Mouse (Mus musculus) kidney, adult 9 months (tissue): ENCODE measurements around the gene Zcchc13.
A peak's percentile ranks its signal among the peaks of the same experiment; 100 is the strongest.
"Not testable (repeated sequence)": the region's sequence is repeated elsewhere in the genome, so short reads cannot be mapped to it uniquely, and the experiment has no call there.

Source experiments
- DNase-seq: peaks from one replicate; pipeline ENCODE4 v3.0.0; 2022

Zcchc13 gene

DNA sequence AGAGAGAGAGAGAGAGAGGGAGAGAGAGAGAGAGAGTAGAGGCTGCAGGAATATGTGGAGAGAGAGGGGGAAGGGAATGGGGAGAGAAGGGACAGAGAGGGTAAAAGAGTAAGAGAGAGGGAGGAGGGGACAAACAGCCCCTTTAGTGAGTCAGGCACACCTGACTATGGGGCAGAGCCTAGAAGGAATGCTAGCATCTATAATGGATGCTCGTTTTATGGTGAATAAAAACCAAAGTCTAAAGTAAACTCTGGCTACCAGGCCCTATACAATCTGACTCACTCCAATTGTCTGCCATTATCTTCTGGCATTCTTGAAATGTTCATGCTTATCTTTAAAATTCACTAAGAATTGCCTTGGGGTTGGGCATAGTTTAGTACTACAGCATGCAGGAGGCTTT, 21.7 kb downstream of the Zcchc13 start:
- DNase-seq, result no peak

DNA sequence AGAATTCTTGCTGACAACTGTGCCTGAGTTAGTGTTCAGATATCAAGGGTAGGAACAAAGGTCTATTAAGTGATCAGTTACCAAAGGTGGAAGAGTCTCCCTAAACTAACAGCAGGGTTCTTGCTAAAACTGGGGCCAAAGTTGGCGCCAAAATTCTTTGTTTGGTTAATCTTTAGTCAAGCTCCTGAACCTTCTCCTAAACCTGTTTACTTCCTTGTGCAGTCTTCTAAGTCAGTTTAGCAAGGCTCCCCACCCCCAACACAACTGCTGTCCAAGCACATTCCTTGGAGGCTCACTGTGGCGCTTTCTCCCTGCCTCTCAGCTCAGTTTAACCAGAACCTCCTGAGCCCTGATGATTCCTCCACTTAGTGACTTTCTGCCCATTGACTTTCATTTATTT, 22.6 kb downstream of the Zcchc13 start:
- peak; percentile 93 for DNase-seq

DNA sequence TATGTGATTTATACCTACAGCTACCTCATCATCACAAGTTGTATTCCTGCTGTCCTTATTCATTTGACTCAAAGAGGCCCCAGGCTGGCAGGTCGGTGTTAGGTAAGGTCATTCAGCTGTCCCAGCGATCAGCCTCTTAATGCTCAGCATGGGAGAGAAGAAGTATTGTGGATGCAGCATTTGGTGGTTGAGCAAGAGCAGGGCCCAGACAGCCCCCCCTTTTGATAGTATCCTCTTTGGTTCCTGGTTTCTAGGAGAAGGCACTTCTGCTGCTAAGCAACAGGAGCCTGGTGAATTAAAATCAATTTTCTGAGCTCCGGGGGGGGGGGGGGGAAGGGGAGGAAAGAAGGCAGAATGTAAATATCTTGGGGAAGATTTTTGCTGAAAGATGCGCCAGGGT, 28.6 kb downstream of the Zcchc13 start:
- DNase-seq, result no peak

DNA sequence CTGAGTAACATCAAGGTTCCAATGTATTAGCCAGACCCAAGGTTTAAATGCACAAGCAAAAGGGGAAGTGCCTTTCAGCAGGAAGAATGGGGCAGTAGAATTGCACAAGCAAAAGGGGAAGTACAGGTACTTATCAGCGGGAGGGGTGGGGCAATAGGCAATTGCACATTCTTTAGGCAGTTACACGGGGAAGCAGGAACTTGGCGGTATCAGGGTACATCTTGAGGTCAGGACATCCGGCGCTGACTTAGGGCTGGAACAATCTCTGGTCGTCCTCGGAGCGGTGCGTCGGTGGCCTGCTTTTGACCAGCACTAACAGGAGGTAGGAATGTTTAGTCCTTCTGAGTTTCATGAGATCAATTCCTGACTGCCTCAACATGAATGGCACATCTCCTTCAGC, 34.1 kb downstream of the Zcchc13 start:
- not testable (repeated sequence) for DNase-seq

DNA sequence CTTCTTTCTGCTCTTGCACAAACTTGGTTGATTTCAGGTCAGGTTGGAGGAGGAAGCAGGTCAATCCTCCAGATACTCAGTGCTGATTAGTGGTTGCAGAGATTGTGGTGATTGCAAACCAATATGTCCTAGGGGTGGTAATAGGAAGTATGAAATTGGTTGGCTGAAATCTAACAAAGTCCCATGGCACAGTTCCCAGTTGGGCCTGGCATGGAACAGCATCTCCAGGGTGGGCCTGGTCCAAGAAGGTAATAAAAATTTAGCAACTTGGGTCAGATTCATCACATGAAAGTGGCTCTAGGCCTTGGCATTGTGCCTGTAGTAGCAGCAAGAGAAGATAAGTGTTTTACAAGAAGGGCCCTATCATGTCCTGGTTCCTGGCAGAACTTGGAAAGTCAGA, 39.9 kb downstream of the Zcchc13 start:
- DNase-seq, result no peak

DNA sequence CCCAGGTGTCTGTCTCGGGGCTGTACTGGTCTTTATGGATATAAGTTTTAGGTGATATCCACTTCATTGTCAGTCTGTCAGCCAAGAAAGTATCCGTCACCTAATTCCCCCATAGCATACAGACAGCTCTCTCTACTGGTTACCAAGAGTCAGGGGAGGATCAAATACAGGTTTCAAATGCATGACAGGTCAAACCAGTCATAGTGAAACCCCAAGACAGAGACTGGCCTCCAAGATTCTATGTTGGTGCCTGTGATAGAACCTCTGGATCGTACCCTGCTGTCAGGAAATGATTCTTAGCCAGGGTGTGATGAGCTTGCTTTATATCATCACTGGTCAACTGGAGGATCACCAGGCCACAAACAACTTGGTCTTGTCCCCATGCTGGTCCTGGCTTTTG, 43.4 kb downstream of the Zcchc13 start:
- DNase-seq, result no peak

DNA sequence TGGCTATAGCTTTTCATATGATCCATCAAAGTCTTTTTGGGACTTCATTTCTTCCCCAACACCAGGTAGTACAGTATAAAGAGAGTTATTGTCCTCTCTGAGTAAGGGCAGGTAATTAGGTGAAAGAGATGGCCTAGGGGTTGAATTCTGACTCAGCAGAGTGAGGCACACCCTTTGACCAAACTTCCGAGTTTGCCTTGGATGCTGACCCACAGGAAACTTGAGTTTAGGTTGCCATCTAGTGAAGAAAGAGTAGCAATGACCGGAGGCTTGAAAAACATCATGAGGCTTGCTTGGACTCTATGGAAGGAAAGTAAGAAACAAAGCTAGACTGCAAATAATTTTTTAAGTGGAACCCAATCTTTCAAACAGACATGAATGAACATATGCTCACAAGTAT, 44.3 kb downstream of the Zcchc13 start:
- peak; percentile 61 for DNase-seq
